In the genomic region with DNA sequence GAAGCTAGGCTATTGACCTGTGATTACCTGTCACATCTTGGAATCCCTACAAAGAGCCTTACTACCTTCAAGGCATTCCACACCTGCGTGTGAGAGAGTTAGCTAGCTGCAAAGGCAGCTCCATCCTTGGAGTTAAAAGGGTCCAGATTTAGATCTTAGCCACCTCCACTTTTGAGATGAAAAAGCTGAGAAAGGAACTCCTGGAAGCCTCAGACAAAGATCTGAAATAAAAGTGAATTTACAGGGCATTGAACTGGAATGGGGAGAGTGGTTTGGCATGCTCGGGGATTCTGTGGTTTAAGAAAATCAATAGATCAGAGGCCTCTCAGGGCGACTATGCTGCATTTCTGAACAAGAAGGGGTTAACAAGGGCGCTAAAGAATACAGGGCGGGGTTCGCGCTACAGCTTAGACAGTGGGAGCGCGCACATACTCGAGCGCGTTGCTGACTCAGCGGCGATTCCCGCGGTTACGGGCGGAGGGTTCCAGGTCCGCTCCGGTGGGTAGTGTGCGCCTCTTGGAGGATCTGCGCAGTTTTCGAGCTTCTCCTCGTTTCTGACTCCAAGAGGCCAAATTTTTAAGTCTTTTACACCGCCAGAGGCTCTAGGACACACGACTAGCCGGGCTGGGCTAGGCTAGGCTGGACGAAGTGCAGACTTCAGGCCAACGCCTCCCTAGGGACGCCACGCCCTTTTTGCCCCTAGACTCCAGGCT, we compare ENCODE assay signal across 8 mouse cellular contexts. TPM values are rescaled to one million over a fixed set of nuclear protein-coding genes. Genes with fewer than 3 reads are reported as not detected.
A peak's percentile ranks its signal among the peaks of the same experiment; 100 is the strongest.
DNase-seq lines count a peak whose midpoint lies in the region; ATAC-seq and TF ChIP-seq lines count a peak whose summit lies in the region.

No protein-coding gene starts in this region.

- peak overlapping the region; percentile 68 for H3K4me3 ChIP-seq in embryonic facial prominence, embryonic 10.5 days
- peak overlapping the region; percentile 69 for H3K4me3 ChIP-seq in liver, adult 2 months (ENCODE audit: insufficient read depth, low read depth, low read length)
- peak overlapping the region; percentile 54 for H3K4me3 ChIP-seq in midbrain, embryonic 16.5 days (ENCODE audit: low read depth, low read length)

- H3K4me1 ChIP-seq in embryonic facial prominence, embryonic 10.5 days = peaks cover 83% of the 10 kb centered on the region
- peaks cover 22% of the 10 kb centered on the region for H3K4me1 ChIP-seq in liver, adult 2 months (ENCODE audit: control insufficient read depth, insufficient read depth, low read length)
- H3K4me1 ChIP-seq in midbrain, embryonic 16.5 days (ENCODE audit: control insufficient read depth, insufficient read depth, low read length) = peaks cover 57% of the 10 kb centered on the region

- H3K4me2 ChIP-seq in midbrain, embryonic 16.5 days (ENCODE audit: low read length) = peak overlapping the region; percentile 92

- TF ChIP-seq POLR2A in liver, adult 2 months (IDR thresholded peaks at IDR 0.05; ENCODE audit: extremely low read depth, insufficient read depth, low read length) = no peak

- no peak for ATAC-seq in Patski
- ATAC-seq in midbrain, embryonic 16.5 days = peak; percentile 70

- WGBS in embryonic facial prominence, embryonic 10.5 days = under 1% methylated on average over 31 of the region's 31 CpGs
- 1% methylated on average over 31 of the region's 31 CpGs for WGBS in liver, adult 2 months
- under 1% methylated on average over 31 of the region's 31 CpGs for WGBS in midbrain, embryonic 16.5 days

- TF ChIP-seq CTCF in Patski (IDR thresholded peaks at IDR 0.05) = no peak
- TF ChIP-seq CTCF in liver, adult 2 months (IDR thresholded peaks at IDR 0.05; ENCODE audit: low read depth, low read length) = no peak

- peak overlapping the region; percentile 58 for H3K27ac ChIP-seq in embryonic facial prominence, embryonic 10.5 days (replicated peaks)
- H3K27ac ChIP-seq in liver, adult 2 months (replicated peaks; ENCODE audit: insufficient read depth, low read depth, low read length) = peak overlapping the region; percentile 90
- H3K27ac ChIP-seq in midbrain, embryonic 16.5 days (ENCODE audit: low read length) = peak overlapping the region; percentile 79

- no peaks in the 10 kb centered on the region for H3K27me3 ChIP-seq in Patski
- peaks cover 85% of the 10 kb centered on the region for H3K27me3 ChIP-seq in embryonic facial prominence, embryonic 10.5 days (replicated peaks; ENCODE audit: low read depth, poor library complexity, severe bottlenecking)
- H3K27me3 ChIP-seq in liver, adult 2 months (ENCODE audit: control insufficient read depth, insufficient read depth, low read length) = no peaks in the 10 kb centered on the region
- peaks cover 25% of the 10 kb centered on the region for H3K27me3 ChIP-seq in midbrain, embryonic 16.5 days (ENCODE audit: control insufficient read depth, insufficient read depth, low read depth, low read length)

- H3K9ac ChIP-seq in liver, adult 2 months (ENCODE audit: low read depth, low read length) = peak overlapping the region; percentile 80
- peak overlapping the region; percentile 63 for H3K9ac ChIP-seq in midbrain, embryonic 16.5 days (ENCODE audit: low read depth, low read length)

- H3K79me2 ChIP-seq in liver, adult 2 months (ENCODE audit: control insufficient read depth, insufficient read depth, low read length) = peaks cover 12% of the 10 kb centered on the region; the same call in 1 of the 2 replicates

- DNase-seq in 3134 (ENCODE audit: extremely low read depth, insufficient read length, low spot score) (peak; percentile 92), Patski (ENCODE audit: low read depth, low spot score) (peak; percentile 41)
- DNase-seq in embryonic facial prominence, embryonic 10.5 days (ENCODE audit: low spot score) = peak; percentile 83
- DNase-seq in heart, adult 9 months (ENCODE audit: low spot score in 2 of 2) = peak; percentile 73 to 81
- DNase-seq in kidney, adult 9 months = peak; percentile 68
- peak; percentile 86 for DNase-seq in liver, adult 2 months (ENCODE audit: extremely low read depth, low read depth, low spot score)
- peak; percentile 57 for DNase-seq in testis, postnatal 14 days (ENCODE audit: low spot score)

- in situ Hi-C loops in Patski (cut with MboI; ENCODE audit: low pct_unique_long_range_greater_than_20kb) = loop anchor here (5.0 to 10.0 kb wide), 2 partner anchors 90 to 197 kb away; a partner anchor contains a TSS

- peaks cover 9% of the 10 kb centered on the region for H3K36me3 ChIP-seq in embryonic facial prominence, embryonic 10.5 days (replicated peaks)
- peaks cover 10% of the 10 kb centered on the region; the same call in 1 of the 2 replicates for H3K36me3 ChIP-seq in liver, adult 2 months (ENCODE audit: control insufficient read depth, insufficient read depth, low read length)
- peaks cover 4% of the 10 kb centered on the region; the same call in 1 of the 2 replicates for H3K36me3 ChIP-seq in midbrain, embryonic 16.5 days (ENCODE audit: control insufficient read depth, insufficient read depth, low read length)

- POLR2A ChIA-PET in Patski (lab: Charles Lee) = interaction anchor here (0.8 to 5.7 kb wide), 7 partner anchors 23 to 102 kb away, joined by 3 to 31 read pairs (median 5); a partner anchor contains a TSS

- CTCF ChIA-PET in Patski (lab: Charles Lee) = interaction anchor here (1.2 to 2.2 kb wide), 10 partner anchors 10 to 104 kb away, joined by 3 to 7 read pairs (median 3); a partner anchor contains a TSS

- H3K9me3 ChIP-seq in embryonic facial prominence, embryonic 10.5 days = no peaks in the 10 kb centered on the region
- no peaks in the 10 kb centered on the region for H3K9me3 ChIP-seq in midbrain, embryonic 16.5 days (replicated peaks; ENCODE audit: control insufficient read depth, low read length, poor library complexity, severe bottlenecking)

RNA-seq across cellular contexts. Expression of a gene that starts 0.7 kb away (rescaled TPM):
- polyA plus RNA-seq in Patski (2021) = 33.3 TPM
- 3.7 and 4.0 TPM in 2 replicates for polyA plus RNA-seq in embryonic facial prominence, embryonic 10.5 days (2016; fragmentation: Nextera tagmentation; extraction: Ambion mirVana)
- total RNA-seq in liver, adult 2 months (2014; rRNA removed) = 3.9 and 4.0 TPM in 2 replicates
- polyA plus RNA-seq in liver, adult 2 months (2012; rRNA removed) = 10.5 and 11.5 TPM in 2 replicates
- polyA plus RNA-seq in midbrain, embryonic 16.5 days (2015; fragmentation: Nextera tagmentation; extraction: Ambion mirVana) = 6.5 and 7.6 TPM in 2 replicates

RNA-seq across cellular contexts. Expression of a gene that starts 1.6 kb away (rescaled TPM):
- 10.8 TPM for polyA plus RNA-seq in Patski (2021)
- polyA plus RNA-seq in embryonic facial prominence, embryonic 10.5 days (2016; fragmentation: Nextera tagmentation; extraction: Ambion mirVana) = 0.23 and 0.31 TPM in 2 replicates
- 0.40 and 0.46 TPM in 2 replicates for total RNA-seq in liver, adult 2 months (2014; rRNA removed)
- 0.87 and 0.88 TPM in 2 replicates for polyA plus RNA-seq in liver, adult 2 months (2012; rRNA removed)
- 4.2 and 4.7 TPM in 2 replicates for polyA plus RNA-seq in midbrain, embryonic 16.5 days (2015; fragmentation: Nextera tagmentation; extraction: Ambion mirVana)

RNA-seq across cellular contexts. Expression of a gene that starts 3.4 kb away (rescaled TPM):
- polyA plus RNA-seq in Patski (2021) = 0.95 TPM
- 0.16 TPM in 1 of 2 replicates, not detected in the other for polyA plus RNA-seq in embryonic facial prominence, embryonic 10.5 days (2016; fragmentation: Nextera tagmentation; extraction: Ambion mirVana)
- 0.13 TPM in 1 of 2 replicates, not detected in the other for total RNA-seq in liver, adult 2 months (2014; rRNA removed)
- polyA plus RNA-seq in liver, adult 2 months (2012; rRNA removed) = 0.05 and 0.13 TPM in 2 replicates
- 0.47 and 0.62 TPM in 2 replicates for polyA plus RNA-seq in midbrain, embryonic 16.5 days (2015; fragmentation: Nextera tagmentation; extraction: Ambion mirVana)

RNA-seq across cellular contexts. Expression of a gene that starts 16.2 kb away (rescaled TPM):
- 3.5 TPM for polyA plus RNA-seq in Patski (2021)
- 4.9 and 5.7 TPM in 2 replicates for polyA plus RNA-seq in embryonic facial prominence, embryonic 10.5 days (2016; fragmentation: Nextera tagmentation; extraction: Ambion mirVana)
- total RNA-seq in liver, adult 2 months (2014; rRNA removed) = not detected in 2 replicates
- polyA plus RNA-seq in liver, adult 2 months (2012; rRNA removed) = 0.10 and 0.17 TPM in 2 replicates
- polyA plus RNA-seq in midbrain, embryonic 16.5 days (2015; fragmentation: Nextera tagmentation; extraction: Ambion mirVana) = 62.9 and 71.4 TPM in 2 replicates

RNA-seq across cellular contexts. Expression of a gene that starts 52.1 kb away (rescaled TPM):
- polyA plus RNA-seq in Patski (2021) = 70.2 TPM
- 135 and 142 TPM in 2 replicates for polyA plus RNA-seq in embryonic facial prominence, embryonic 10.5 days (2016; fragmentation: Nextera tagmentation; extraction: Ambion mirVana)
- 7.6 and 9.2 TPM in 2 replicates for total RNA-seq in liver, adult 2 months (2014; rRNA removed)
- polyA plus RNA-seq in liver, adult 2 months (2012; rRNA removed) = 11.9 and 17.6 TPM in 2 replicates
- polyA plus RNA-seq in midbrain, embryonic 16.5 days (2015; fragmentation: Nextera tagmentation; extraction: Ambion mirVana) = 72.6 and 75.0 TPM in 2 replicates

Comparison
In these comparisons a context has a peak if more than half of its experiments do, and no peak if none do; other contexts are left out.
1. DNase-seq: peak in every context shown above with its lines; median percentile 92 in 3134; 86 in liver, adult 2 months; 83 in embryonic facial prominence, embryonic 10.5 days; 77 in heart, adult 9 months; 68 in kidney, adult 9 months; 57 in testis, postnatal 14 days; 41 in Patski.